Mouse (Mus musculus) C2C12 (cell line): ENCODE measurements around the gene Rnf11.

Experiments used
- CTCF ChIP-seq: IDR thresholded peaks from one replicate; pipeline ENCODE4 v1.5.1; 2011; ENCODE audit not compliant: control insufficient read depth, insufficient read depth, insufficient read length
- FOSL1 ChIP-seq: IDR thresholded peaks from one replicate; pipeline ENCODE4 v1.8.0; 2011; ENCODE audit warnings: mild to moderate bottlenecking, low read length; ENCODE audit not compliant: poor library complexity, insufficient read depth, severe bottlenecking

GRCm38 (mm10) chr4:109530245-109530816 lies 45.8 kb upstream of the Rnf11 start:
- TF ChIP-seq CTCF (no peak), FOSL1 (no peak)
